Mouse (Mus musculus): ENCODE measurements around the gene Scaf1.

Scaf1 gene

GRCm38 (mm10) chr7:45013366-45014095 lies 2.6 kb downstream of the Scaf1 start:
- peak in 1 of 2 experiments; percentile 2 for DNase-seq

DNA sequence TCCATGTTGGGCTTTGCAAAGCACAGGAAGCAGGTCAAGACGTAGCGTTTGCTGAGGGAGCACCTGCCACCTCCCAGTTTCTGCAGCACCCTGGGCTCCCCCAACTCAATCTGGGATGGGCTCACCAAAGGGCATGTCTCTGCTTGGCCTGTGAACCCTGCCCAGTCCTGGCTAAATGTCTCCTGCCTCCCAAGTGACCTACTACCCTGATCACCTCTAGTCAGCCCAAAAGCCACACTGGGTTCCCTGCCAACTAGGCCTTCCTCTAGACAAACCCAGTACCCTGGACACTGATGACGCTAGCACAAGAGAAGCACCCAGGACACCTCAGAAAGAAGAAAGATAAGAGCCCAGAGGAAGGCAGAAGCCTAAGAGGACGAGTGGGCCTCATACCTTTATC lies 3.3 kb downstream of the Scaf1 start:
- DNase-seq = no peak

- peak in 1 of 2 experiments; percentile 6 for DNase-seq
These were observed 4.2 kb downstream of the Scaf1 start for GRCm38 (mm10) chr7:45012011-45012410.

GRCm38 (mm10) chr7:45008411-45008810 lies 7.8 kb downstream of the Scaf1 start:
- peak in 1 of 2 experiments; percentile 2 for DNase-seq

DNA sequence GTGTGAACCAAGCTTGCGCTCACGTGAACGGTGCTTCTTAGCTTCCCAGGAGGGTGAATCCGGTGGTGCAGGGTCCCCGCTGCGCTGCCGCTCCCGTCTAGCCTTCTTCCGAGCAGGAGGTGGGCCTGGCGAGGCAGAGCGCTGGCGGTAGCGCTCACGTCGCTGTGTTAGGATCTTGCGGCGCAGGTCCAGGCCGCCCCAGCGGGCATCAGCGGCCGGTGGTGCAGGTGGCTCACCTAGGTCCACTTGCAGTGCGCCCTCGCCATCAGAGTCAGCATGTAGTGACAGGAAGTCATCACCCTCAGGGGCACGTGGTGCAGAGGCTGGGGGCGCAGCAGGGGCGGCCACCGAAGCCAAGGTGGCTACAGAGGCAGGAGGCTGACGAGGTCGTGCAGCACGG lies 8.3 kb downstream of the Scaf1 start:
- peak in 1 of 2 experiments; percentile 7 for DNase-seq

- peak in 1 of 2 experiments; percentile 3 for DNase-seq
These were observed 9.0 kb downstream of the Scaf1 start for GRCm38 (mm10) chr7:45007141-45007540.

DNA sequence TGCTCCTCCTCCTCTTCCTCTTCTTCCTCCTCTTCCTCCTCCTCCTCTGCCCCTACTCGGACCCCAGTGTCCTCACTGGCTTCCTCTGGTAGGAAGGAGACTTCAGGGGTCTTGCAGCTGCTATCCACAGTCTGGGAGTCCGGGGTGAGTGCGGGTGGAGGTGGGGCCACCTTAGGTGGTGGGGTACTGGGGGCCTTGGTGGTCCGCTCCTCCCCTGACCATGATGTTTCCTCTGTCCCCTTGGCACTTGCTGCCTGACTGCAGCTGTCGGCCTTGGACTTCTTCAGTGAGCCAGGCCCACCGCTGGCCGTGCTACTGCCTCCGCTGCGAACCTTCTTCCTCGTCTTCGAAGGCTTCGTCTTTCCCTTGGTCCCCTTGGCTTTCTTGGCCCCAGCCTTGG lies 9.7 kb downstream of the Scaf1 start:
- peak in 1 of 2 experiments; percentile 3 for DNase-seq

GRCm38 (mm10) chr7:45005321-45005992 lies 10.7 kb downstream of the Scaf1 start:
- peak in 1 of 2 experiments; percentile 3 for DNase-seq

DNA sequence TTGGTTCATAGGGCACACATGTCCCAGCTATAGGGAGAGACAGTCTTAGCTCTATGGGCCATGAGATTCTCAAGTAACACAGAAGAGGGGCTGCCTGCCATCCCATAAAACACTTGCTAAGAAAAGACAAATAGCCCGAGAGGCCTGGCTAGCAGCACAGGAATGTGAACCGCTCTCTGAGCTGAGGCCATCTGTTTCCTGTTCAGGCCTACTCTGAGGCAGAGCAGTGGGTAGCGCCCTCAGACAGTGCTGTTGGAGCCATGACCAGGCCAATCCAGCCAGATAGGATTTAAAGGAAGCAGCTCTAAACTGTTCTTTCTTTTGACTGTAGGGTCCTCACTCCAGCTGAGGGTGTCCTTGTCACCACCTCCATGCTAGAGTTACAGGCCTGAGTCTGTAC lies 11.6 kb downstream of the Scaf1 start:
- peak in 1 of 2 experiments; percentile 3 for DNase-seq

GRCm38 (mm10) chr7:45002440-45002839 lies 13.7 kb downstream of the Scaf1 start:
- no peak for DNase-seq

DNA sequence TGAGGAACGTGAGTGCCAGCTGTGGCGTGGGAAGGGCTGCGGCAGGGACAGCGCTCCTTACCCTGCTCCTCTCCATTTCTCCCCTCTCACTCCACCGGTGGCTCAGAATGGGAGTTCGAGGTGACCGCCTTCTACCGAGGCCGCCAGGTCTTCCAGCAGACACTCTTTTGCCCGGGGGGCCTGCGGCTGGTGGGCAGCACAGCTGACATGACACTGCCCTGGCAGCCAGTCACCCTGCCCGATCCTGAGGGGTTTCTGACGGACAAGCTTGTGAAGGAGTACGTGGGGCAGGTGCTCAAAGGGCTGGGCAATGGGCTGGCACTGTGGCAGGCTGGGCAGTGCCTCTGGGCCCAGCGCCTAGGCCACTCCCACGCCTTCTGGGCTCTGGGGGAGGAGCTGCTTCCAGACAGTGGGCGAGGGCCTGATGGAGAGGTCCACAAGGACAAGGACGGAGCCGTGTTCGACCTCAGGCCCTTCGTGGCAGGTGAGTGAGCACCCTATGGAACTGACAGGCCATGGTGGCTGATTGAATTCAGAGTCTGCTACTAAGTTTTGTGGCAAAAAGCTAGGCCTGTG lies 15.5 kb downstream of the Scaf1 start:
- DNase-seq = no peak

- no peak for DNase-seq
These were observed 16.4 kb downstream of the Scaf1 start for GRCm38 (mm10) chr7:44999753-45000152.

DNA sequence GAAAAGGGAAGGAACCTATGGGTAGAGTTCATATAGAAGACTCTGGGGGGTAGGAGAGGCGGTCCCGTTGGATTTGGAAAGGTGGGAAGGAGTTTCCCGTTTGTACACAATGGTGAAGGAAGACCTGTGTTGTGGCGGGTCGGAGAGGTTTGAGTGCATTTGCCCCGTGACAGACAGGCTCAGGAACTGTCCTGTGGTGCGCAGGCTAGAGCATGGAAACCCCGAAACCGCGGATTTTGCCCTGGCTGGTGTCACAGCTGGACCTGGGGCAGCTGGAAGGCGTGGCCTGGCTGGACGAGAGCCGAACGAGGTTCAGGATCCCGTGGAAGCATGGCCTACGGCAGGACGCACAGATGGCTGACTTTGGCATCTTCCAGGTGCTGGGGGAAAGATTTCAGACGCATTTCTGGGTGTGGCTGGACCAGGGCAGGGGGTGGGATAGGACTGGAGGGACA lies 17.6 kb downstream of the Scaf1 start, which contains the start of gene Bcl2l12:
TSS of gene Bcl2l12 (minus strand) at position 212 of the 455 bp plus-strand sequence.
- DNase-seq = peak in 1 of 2 experiments; percentile 52

DNA sequence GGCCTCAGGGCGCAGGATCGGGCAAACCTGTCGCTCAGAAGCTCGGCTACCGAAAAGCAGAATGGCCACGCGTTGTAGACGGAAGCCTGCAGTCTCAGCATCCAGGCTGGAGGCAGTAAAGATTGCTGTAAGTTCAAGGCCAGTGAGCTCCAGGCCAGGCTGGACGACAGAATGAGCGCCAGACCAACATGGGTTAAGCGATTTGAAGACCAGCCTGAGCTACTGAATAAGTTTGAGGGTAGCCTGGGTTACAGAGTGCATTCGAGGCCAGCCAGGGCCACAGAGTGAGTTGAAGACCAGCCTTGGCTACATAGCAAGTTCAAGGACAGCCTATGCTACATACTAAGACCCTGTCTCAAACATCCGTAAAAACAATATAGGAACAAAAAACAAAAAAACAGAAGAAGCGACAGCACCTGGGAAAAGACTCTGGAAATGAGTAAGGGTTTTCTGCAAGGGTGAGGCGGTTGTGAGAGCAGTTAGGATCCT lies 18.2 kb downstream of the Scaf1 start:
- no peak for DNase-seq

DNA sequence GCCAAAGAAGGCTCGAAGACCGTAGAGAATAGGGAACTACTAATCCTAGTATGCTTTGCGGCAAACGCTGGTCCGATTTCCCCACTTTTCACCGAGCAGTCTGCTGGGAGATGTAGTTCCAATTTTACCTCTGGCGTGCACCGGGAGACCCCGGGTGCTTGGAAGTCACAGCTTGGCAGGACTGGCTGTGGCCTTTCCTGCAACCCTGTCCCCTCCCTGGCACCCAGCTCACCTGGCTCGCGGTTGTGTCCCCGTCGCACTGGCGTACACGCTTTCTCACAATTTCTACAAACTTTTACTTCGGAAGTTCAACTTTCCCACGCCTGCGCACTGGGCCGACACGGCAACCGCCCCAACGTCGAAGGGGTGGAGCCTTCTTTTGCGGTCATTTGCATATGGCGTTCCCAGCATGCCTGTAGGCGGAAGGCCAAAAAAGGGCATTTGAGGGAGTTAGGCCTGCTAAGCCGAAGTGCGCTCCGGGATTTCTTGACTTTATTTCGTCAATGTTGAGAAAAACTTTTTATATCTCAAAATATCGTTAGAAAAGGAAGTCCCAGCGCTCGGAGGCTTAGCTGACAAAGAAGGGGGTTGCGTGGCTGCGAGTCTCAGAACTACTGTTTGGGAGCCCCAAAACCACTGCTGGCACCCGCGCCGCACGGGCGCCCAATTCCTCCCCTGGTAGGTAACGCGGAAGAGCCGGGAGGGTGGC lies 18.8 kb downstream of the Scaf1 start, which contains the start of gene Irf3:
TSS of gene Irf3 (plus strand) at position 418 of the 709 bp plus-strand sequence.
- DNase-seq = peak; percentile 96 to 98

DNA sequence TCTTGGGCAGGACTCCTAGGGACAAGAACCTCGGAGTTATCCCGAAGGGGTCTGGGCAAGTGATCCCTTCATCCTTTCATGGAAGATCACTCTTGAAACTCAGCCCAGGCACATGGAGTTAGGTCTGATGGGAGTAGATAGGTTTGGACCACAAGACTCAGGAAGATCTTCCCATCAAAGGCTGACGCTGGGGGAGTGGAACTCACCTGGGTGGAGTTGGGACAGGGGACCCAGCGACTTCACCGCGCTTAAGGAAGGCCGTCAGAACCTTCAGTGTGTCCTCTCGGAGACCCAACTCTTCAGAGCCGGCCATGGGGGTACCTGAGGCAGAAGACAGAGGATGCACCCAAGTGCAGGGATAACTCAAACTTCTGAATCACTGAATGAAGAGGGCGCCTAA lies 19.5 kb downstream of the Scaf1 start:
- DNase-seq = no peak

DNA sequence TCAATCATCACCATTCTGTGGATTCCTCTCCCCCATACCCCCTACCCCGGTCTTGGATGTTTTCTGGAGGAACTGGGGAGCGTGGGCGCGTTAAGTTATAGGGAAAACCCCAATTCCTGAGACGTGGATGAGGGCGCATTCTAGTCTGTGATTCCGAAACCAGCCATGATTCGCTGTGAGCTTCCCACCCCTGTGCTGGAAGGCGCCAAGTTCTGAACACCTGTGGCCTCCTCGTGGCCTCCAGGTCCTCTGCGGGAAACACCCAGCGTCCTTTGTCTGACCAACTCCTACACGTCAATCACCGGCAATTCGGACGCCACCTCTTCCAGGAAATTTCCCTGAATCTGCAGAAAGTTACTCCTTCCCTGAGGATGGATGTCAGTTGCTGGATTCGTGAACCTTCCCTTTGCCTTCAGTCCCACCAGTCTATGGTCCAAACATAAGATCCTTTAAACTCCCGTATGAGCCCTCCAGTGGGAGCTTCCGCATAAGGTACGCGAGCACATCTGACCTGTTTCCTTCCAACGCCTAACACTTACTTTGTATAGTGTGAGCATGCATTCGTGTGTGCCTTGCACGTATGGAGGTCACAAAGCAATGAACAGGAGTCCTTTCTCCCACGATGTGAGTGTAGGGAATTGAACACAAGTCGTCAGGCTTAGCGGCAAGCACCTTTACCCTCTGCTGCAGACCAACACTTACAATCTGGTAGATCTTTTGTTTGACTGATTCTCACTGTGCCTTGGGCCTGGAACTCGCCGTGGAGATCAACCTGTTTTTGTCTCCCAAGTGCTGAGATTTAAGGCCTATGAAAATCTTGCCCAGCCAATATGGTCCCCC lies 29.1 kb downstream of the Scaf1 start:
- no peak for DNase-seq

- peak; percentile 96 to 99 for DNase-seq
These were observed 29.8 kb downstream of the Scaf1 start, which contains the start of gene Prmt1 for GRCm38 (mm10) chr7:44986192-44986878. TSS of gene Prmt1 (minus strand) at chr7:44986568.

DNA sequence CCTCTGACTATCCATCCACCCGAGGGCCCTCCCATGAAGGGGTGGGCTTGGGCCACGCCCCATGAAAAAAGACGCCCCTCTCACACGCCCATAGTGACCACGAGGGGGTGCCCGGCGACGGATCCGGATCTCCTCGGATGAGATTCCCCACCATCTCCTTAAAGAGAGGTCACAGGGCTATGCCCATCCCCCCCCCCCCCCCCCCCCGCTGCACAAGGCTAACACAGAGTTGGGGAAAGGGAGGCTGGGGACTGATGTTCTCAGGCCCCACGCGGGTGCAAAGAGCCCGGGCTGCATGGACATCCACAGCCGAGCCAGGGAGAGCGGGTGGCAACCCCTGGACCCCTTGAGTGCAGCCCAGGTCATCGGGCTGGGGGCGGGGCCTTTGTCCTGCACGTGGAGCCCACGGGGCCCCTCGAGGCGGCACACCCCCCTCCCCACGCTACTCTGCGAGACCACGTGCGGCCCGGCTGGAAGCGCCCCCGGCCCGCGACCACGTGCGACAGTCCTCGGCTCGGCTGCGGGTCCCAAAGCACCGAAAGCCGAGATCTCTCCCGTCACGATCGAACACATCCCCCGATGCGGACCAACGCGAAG lies 30.5 kb downstream of the Scaf1 start:
- DNase-seq = peak; percentile 61 to 66

GRCm38 (mm10) chr7:44984833-44985164 lies 31.4 kb downstream of the Scaf1 start:
- no peak for DNase-seq

All from cerebellum, adult 18-20 months (tissue).